Mouse (Mus musculus) bone marrow macrophage, adult 2 months (primary cell): ENCODE measurements around the gene Mrpl55.

ENCODE experiments used
- CTCF ChIP-seq: IDR thresholded peaks from 2 replicates; pipeline ENCODE4 v1.5.1; 2012; ENCODE audit warnings: low read depth, mild to moderate bottlenecking, low read length, moderate library complexity
- POLR2A ChIP-seq: IDR thresholded peaks from 2 replicates; pipeline ENCODE4 v1.6.1; 2012; ENCODE audit warnings: mild to moderate bottlenecking, low read depth, low read length, borderline replicate concordance

DNA sequence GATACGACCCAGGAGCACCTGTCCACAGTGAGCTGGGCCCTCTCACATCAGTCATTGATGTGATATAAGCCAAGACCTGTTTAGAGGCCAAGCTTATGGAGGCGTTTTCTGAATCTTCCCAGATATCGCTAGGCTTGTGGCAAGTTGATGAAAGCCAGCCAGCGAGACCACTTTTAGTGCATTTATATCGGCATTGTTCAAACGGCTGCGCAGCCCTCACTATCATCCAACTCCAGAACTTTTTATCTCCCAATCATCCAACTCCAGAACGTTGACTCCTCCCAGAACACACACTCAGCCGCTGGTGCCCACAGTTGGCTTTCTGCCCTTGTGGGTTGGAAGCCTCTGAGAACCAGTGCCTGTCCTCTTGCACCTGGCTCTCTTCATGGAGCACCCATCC lies 37.9 kb upstream of the Mrpl55 start:
- TF ChIP-seq CTCF (no peak), POLR2A (no peak)
